Mouse (Mus musculus) ES-E14 (cell line): ENCODE data around the gene Gpr173.

Experiments
- HCFC1 ChIP-seq: IDR thresholded peaks from 2 replicates; pipeline ENCODE4 v1.6.1; 2012; ENCODE audit warnings: low read length, inconsistent platforms, borderline replicate concordance; ENCODE audit not compliant: insufficient read depth
- ZC3H11A ChIP-seq: IDR thresholded peaks from 2 replicates; pipeline ENCODE4 v1.6.1; 2012; ENCODE audit warnings: low read depth, mild to moderate bottlenecking, inconsistent platforms, low read length, borderline replicate concordance

- TF ChIP-seq ZC3H11A (no peak), HCFC1 (no peak)
Observed at GRCm38 (mm10) chrX:152342903-152343302, 25.6 kb downstream of the Gpr173 start.
